Mouse (Mus musculus) heart, embryonic 12.5 days (tissue): ENCODE measurements around the gene Msantd1. TPM values are rescaled to one million over a fixed set of nuclear protein-coding genes. Genes with fewer than 3 reads are reported as not detected.
"Not testable (repeated sequence)": the region's sequence is repeated elsewhere in the genome, so short reads cannot be mapped to it uniquely, and the experiment has no call there.

Experiments used
- ATAC-seq: fragments of 200-750 bp; cut with Nextera tagmentation; 2 replicates; pipeline ENCODE4 v1.8.0; 2017; ENCODE audit warnings: moderate TSS enrichment, moderate library complexity; ENCODE audit not compliant: insufficient number of reproducible peaks, low FRiP score
- H3K27ac ChIP-seq: fragments of 300-500 bp; sonication (generic); 2 replicates; pipeline ENCODE4 v1.5.1; 2016; ENCODE audit warnings: mild to moderate bottlenecking, moderate library complexity; ENCODE audit not compliant: poor library complexity, severe bottlenecking
- H3K27me3 ChIP-seq: fragments of 300-500 bp; sonication (generic); replicated peaks from 2 replicates; pipeline ENCODE4 v1.6.1; 2016; ENCODE audit warnings: mild to moderate bottlenecking, moderate library complexity
- H3K36me3 ChIP-seq: fragments of 300-500 bp; sonication (generic); 2 replicates; pipeline ENCODE4 v1.6.1; 2016; ENCODE audit warnings: mild to moderate bottlenecking, moderate library complexity
- H3K4me1 ChIP-seq: fragments of 300-500 bp; sonication (generic); replicated peaks from 2 replicates; pipeline ENCODE4 v1.6.1; 2016; ENCODE audit warnings: mild to moderate bottlenecking
- H3K4me2 ChIP-seq: fragments of 300-500 bp; sonication (generic); 2 replicates; pipeline ENCODE4 v1.6.1; 2016; ENCODE audit warnings: mild to moderate bottlenecking, moderate library complexity
- H3K4me3 ChIP-seq: fragments of 300-500 bp; sonication (generic); 2 replicates; pipeline ENCODE4 v1.5.1; 2016; ENCODE audit warnings: mild to moderate bottlenecking
- H3K9ac ChIP-seq: fragments of 300-500 bp; sonication (generic); 2 replicates; pipeline ENCODE4 v1.6.1; 2016; ENCODE audit warnings: mild to moderate bottlenecking, moderate library complexity
- H3K9me3 ChIP-seq: fragments of 300-500 bp; sonication (generic); replicated peaks from 2 replicates; pipeline ENCODE4 v1.6.1; 2016; ENCODE audit warnings: mild to moderate bottlenecking, moderate library complexity
- WGBS: fragments of 180-500 bp; shearing (Covaris S2); methylation state at CpG from one replicate; pipeline ENCODE4 v1.1.7; 2016; 5-methylcytosine and 5-hydroxymethylcytosine counted together
- polyA plus RNA-seq: library from polyadenylated mRNA; unstranded; fragments of >200 nt; fragmentation: Nextera tagmentation; extraction: Ambion mirVana; gene quantifications from 2 replicates; pipeline ENCODE4 v1.2.1, GENCODE M21; 2016

The Msantd1 gene
- 0.31 and 0.62 TPM in 2 replicates for polyA plus RNA-seq

DNA sequence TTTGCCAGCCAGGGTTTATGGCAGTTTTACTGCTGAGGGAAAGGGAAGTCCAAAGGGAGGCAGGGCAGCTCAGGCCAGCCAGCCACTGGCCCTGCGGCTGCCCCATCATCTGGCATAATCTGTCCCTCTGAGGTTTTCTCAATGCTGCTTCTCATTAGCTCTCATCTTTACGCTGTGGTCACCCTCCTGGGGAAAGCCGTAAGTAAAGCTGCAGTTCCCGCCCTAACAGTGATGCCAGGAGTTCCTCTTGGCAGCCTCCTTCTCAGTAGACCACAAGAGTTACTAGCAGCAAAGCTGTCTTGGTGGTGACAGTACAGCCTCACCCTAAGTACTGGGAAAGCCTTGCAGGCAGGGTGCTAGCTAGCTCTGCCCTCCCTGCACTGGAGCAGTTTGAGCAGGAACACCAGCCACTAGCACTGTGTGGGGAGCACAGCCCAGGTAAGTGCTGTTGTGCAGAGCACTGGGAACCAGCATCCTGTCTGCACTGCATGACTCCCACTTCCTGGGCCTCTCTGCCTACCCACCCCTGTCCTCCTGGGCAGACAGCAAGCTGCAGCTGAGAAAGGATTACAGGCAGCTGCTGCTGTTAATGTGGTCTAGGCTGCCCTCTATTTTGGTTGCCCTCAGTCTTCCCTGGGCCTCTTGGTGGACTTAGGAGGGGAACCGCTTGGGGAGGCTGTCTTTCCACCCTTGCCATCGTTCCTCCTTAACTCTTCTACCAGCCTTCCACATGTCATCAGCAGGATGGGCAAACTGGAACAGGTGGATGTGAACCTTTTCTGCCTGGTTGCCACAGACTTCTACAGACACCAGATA lies at the start of gene Msantd1:
Gene Msantd1, plus strand, starts transcription at position 103 of the 816 bp plus-strand sequence.
- no peak within 1 kb of the TSS for H3K9ac ChIP-seq
- H3K4me2 ChIP-seq, result no peak within 1 kb of the TSS
- 0 out of 2 replicates have a peak within 1 kb of the TSS, but pooled peaks have one; percentile 30 for H3K27ac ChIP-seq
- no peak within 1 kb of the TSS for H3K4me3 ChIP-seq
- WGBS, result 85% methylated on average over 6 of the region's 6 CpGs
- H3K4me1 ChIP-seq, result peaks cover 21% of the 10 kb centered on the region
- H3K36me3 ChIP-seq, result peaks cover 79% of the 10 kb centered on the region
- no peaks in the 10 kb centered on the region for H3K9me3 ChIP-seq
- ATAC-seq, result no peak
- H3K27me3 ChIP-seq, result no peaks in the 10 kb centered on the region

DNA sequence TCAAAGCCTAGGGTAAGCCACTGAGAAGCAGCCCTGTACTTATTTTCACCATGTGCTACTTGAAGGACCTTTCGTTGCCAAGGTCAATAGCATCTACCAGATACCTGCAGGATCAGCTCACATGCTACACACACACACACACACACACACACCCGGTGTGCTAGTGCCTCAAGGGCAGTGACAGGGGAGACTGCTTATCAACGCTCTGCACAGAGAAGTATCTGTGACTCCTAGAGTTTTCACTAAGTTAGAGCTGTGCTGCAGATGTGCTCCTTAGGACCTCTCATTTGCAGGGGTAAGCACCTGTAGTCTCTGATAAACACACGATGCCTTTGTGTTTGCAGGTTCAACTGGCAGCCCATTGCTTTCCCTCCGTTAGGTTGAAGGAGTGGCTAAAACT lies 42.4 kb upstream of the Msantd1 start:
- Histone ChIP-seq H3K27me3 (no peaks in the 10 kb centered on the region), H3K27ac (no peak overlapping the region), H3K4me1 (0 out of 2 replicates have a peak, but pooled peaks cover 2% of the 10 kb centered on the region), H3K9ac (no peak overlapping the region), H3K36me3 (peaks cover 56% of the 10 kb centered on the region), H3K9me3 (no peaks in the 10 kb centered on the region), H3K4me3 (no peak overlapping the region), H3K4me2 (no peak overlapping the region)
- 80% methylated on average over 5 of the region's 5 CpGs for WGBS
- no peak for ATAC-seq

DNA sequence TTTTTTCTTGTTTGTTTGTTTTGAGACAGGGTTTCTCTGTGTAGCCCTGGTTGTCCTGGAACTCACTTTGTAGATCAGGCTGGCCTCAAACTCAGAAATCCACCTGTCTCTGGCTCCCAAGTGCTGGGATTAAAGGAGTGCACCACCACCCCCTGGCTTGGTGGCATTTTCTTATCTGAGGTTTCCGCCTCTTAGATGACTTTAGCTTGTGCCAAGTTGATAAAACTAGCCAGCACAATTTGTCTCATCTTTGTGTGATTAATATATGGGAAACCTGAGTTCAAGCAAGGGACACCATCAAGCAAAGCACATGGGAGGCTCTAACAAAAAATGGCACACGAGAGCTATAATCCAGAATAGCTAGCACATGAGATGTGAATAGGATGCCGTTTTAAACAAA lies 27.5 kb upstream of the Msantd1 start:
- H3K9me3 ChIP-seq, ATAC-seq: not testable (repeated sequence)

DNA sequence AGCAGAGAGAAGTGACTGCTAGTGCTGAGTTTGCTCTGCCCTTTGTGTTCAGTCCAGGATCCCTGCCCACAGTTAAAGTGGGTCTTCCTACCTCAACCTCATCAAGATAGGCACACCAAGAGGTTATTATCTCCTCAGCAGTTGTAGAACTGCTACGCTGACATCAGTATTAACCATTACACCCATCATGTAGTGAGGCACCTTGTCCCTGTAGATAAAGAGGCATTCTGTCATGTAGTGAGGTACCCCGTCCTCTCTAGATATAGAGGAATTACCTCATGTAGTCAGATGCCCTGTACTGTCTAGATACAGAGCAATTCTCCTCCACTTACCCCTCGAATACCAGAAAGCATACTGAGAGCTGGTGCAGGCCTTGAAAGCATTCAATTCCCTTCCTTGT lies 26.8 kb upstream of the Msantd1 start:
- no peak overlapping the region for H3K9ac ChIP-seq
- peak; percentile 67; the same call in 1 of the 2 replicates for ATAC-seq
- WGBS, result 72% methylated on average over 3 of the region's 3 CpGs

More for the DNA sequence above, 27.5 kb upstream of the Msantd1 start:
- not testable (repeated sequence) for H3K9ac ChIP-seq, H3K4me2 ChIP-seq, H3K27ac ChIP-seq, H3K4me1 ChIP-seq, H3K27me3 ChIP-seq, H3K4me3 ChIP-seq
- 88% methylated on average over 3 of the region's 3 CpGs for WGBS
- peaks cover 75% of the 10 kb centered on the region for H3K36me3 ChIP-seq

DNA sequence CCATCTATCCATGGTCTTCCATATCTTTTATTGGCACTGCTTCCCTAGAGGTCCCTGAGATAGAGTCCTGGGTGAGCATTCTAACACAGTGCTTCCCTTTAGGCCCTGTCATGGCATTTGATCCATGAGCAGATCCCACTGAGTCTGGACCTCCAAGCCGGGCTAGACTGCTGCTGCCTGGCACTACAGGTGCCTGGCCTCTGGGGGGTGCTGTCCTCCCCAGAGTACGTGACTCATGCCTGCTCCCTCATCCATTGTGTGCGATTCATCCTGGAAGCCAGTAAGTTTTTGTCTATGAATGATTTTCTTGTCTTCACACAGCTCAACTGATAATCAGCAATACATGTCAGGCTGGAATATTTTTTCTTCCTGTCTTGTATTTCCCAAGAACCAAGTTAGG lies 22.6 kb upstream of the Msantd1 start:
- no peak for ATAC-seq
- H3K4me1 ChIP-seq, result no peaks in the 10 kb centered on the region
- H3K36me3 ChIP-seq, result peaks cover 72% of the 10 kb centered on the region
- 82% methylated on average over 3 of the region's 3 CpGs for WGBS
- no peak overlapping the region for H3K4me3 ChIP-seq
- no peaks in the 10 kb centered on the region for H3K27me3 ChIP-seq
- H3K9me3 ChIP-seq, result no peaks in the 10 kb centered on the region
- no peak overlapping the region for H3K9ac ChIP-seq
- H3K27ac ChIP-seq, result no peak overlapping the region
- no peak overlapping the region for H3K4me2 ChIP-seq

More for the DNA sequence above, 26.8 kb upstream of the Msantd1 start:
- peaks cover 73% of the 10 kb centered on the region for H3K36me3 ChIP-seq
- H3K27ac ChIP-seq, result no peak overlapping the region
- H3K4me1 ChIP-seq, result no peaks in the 10 kb centered on the region
- no peak overlapping the region for H3K4me2 ChIP-seq
- no peaks in the 10 kb centered on the region for H3K27me3 ChIP-seq
- no peak overlapping the region for H3K4me3 ChIP-seq
- no peaks in the 10 kb centered on the region for H3K9me3 ChIP-seq

DNA sequence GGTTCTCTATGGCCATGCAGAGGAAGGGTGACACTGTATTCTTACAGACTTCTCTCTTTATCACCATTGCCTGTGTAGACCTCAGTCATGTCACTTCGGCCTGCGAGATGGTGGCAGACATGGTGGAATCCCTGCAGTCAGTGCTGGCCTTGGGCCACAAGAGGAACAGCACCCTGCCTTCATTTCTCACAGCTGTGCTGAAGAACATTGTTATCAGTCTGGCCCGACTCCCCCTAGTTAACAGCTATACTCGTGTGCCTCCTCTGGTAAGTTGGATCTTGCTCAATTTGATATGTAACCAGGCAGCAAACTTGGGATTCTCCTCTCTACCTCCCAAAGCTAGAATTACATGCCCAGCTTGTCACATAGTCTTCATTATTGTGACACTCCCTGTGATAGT lies 18.6 kb upstream of the Msantd1 start:
- no peaks in the 10 kb centered on the region for H3K27me3 ChIP-seq
- 73% methylated on average over 4 of the region's 4 CpGs for WGBS
- H3K4me3 ChIP-seq, result no peak overlapping the region
- H3K36me3 ChIP-seq, result peaks cover 80% of the 10 kb centered on the region
- H3K27ac ChIP-seq, result no peak overlapping the region
- no peaks in the 10 kb centered on the region for H3K9me3 ChIP-seq
- H3K4me2 ChIP-seq, result no peak overlapping the region
- H3K4me1 ChIP-seq, result no peaks in the 10 kb centered on the region
- no peak overlapping the region for H3K9ac ChIP-seq
- ATAC-seq, result no peak

DNA sequence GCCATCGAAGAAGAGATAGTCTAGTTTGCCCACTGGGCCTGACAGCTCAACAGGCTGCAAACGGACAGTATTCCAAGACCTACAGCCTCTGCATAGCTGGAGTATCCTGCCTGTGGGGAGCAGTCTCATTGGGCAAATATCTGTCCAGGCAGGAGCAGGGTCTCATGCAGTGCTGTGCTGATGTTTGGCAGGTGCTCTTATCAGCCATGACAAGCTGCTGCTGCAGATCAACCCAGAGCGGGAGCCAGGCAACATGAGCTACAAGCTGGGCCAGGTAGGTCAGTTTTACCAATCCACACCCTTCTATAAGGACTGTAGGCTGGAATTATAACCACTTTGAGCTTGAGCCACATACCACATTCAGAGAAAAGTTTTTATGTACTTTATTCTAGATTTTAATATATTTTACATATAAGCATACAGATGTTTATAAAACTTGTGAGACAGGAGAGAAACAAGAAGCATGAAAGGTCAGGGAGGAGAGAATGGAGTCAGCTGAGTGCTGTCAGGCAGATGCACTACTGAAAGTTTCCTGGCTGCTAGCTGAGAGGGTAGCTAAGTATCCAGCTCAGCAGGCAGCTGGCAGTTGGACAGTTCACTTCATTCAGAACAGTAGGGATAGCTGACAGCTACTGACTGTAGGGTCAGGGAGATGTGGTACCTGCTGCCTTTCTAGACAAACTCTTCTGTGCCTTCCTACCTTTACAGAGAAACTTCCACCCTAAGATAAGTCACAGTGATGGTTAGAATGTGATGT lies 10.9 kb upstream of the Msantd1 start:
- Histone ChIP-seq H3K4me1 (peaks cover 6% of the 10 kb centered on the region), H3K27ac (no peak overlapping the region), H3K27me3 (no peaks in the 10 kb centered on the region), H3K9me3 (no peaks in the 10 kb centered on the region), H3K36me3 (peaks cover 80% of the 10 kb centered on the region), H3K4me3 (no peak overlapping the region), H3K4me2 (no peak overlapping the region), H3K9ac (no peak overlapping the region)
- ATAC-seq, result no peak
- WGBS, result 54% methylated on average over 3 of the region's 3 CpGs

DNA sequence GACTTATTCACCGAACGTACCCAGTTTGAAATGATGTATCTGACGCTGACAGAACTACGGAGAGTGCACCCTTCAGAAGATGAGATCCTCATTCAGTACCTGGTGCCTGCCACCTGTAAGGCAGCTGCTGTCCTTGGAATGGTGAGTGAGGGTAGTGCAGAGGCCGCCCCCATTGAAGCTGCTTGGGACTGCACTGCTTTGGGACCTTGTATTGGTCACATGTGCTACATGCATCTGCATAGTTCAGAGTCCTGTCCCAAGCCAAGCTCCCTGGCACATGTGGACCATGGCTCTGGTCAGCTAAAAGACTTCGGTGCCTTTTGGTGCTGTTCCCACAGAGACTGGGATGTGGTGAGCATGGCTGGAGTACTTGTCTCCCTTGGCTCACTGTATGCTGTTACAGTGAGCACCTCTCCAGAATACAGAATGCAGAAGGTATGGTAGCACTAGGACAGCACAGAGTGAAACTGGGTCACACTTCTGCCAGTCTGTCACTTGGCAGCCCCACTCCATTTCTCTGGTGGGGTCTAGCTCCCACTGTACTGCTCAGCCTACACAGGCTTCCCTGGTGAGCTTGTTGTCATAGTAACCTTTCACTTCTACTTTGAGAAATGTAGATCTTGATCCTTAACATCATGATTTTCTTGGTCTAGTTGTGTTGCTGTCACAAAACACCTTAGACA lies 7.9 kb upstream of the Msantd1 start:
- WGBS, result 96% methylated on average over 6 of the region's 6 CpGs
- Histone ChIP-seq H3K4me2 (no peak overlapping the region), H3K9ac (no peak overlapping the region), H3K27ac (no peak overlapping the region), H3K36me3 (peaks cover 84% of the 10 kb centered on the region), H3K4me3 (no peak overlapping the region), H3K27me3 (no peaks in the 10 kb centered on the region), H3K4me1 (peaks cover 13% of the 10 kb centered on the region), H3K9me3 (no peaks in the 10 kb centered on the region)
- ATAC-seq, result no peak

DNA sequence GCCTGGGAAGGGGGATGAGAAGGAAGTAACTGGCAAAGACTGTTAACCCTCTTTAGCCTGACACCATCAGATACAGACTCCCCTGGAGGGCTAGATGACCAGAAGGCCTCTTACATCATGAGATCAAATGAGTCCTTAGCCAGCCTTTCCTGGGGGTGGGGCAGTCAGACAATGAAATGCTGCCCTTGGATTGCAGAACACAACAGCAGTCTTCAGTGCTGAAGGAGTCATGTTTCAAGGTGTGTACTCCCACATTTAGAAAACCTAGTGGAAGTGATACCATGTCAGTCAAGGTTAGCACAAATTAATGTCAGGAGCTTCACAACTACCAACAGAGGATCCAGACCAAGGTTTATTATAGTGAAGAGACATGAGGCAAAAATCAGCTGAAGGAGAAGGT lies 5.4 kb upstream of the Msantd1 start:
- ATAC-seq, result no peak
- H3K27ac ChIP-seq, result no peak overlapping the region

DNA sequence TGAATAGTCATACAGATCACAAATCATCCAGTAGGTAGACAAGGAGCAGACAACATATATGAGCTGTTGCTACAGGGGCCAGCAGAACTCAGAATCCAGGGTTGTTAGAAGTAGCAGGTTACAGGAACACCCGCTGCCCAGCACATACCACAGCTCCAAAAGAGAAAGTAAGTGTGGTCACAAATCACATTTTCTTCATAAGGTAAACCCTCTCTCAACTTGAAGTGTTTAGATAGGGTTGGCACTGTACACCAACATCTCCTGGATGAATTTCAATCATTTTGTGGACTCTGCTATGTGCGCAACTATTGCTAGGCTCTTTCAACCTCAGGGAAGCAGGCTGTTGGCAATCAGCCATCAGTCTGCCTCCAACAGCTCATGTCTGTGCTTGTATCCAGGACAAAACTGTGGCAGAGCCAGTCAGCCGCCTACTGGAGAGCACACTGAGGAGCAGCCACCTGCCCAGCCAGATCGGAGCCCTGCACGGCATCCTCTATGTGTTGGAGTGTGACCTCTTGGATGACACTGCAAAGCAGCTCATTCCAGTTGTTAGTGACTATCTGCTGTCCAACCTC lies 4.9 kb upstream of the Msantd1 start:
- H3K9me3 ChIP-seq, result no peaks in the 10 kb centered on the region
- 78% methylated on average over 5 of the region's 5 CpGs for WGBS
- peaks cover 91% of the 10 kb centered on the region for H3K36me3 ChIP-seq
- H3K9ac ChIP-seq, result no peak overlapping the region
- 0 out of 2 replicates have a peak, but pooled peaks cover 7% of the 10 kb centered on the region for H3K4me1 ChIP-seq
- ATAC-seq, result no peak
- no peak overlapping the region for H3K4me2 ChIP-seq
- no peaks in the 10 kb centered on the region for H3K27me3 ChIP-seq
- H3K4me3 ChIP-seq, result no peak overlapping the region
- H3K27ac ChIP-seq, result no peak overlapping the region

More for the DNA sequence above, 5.4 kb upstream of the Msantd1 start:
- Histone ChIP-seq H3K9ac (no peak overlapping the region), H3K36me3 (peaks cover 90% of the 10 kb centered on the region), H3K4me1 (0 out of 2 replicates have a peak, but pooled peaks cover 7% of the 10 kb centered on the region), H3K9me3 (no peaks in the 10 kb centered on the region), H3K27me3 (no peaks in the 10 kb centered on the region), H3K4me2 (no peak overlapping the region), H3K4me3 (no peak overlapping the region)

DNA sequence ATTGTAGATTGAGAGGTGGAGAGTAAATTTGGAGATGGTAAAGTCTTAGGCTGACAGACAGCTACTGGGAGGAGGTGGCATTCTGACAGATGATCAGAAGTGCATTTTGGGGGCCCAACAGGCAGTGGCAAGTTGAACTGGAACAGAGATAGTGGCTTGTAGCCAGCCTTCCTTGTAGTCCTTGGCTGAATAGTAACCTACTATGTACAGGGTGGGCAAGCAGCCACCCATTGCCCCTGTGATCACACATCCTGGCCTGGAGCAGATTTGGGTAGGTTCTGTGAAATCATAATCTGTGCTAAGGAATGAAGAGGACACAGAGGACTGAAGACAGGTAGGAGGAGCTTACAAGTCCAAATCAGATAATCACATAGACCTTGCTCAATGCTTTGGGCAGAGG lies 3.4 kb upstream of the Msantd1 start:
- Histone ChIP-seq H3K9me3 (no peaks in the 10 kb centered on the region), H3K27ac (no peak overlapping the region), H3K4me1 (peaks cover 22% of the 10 kb centered on the region), H3K4me3 (no peak overlapping the region), H3K27me3 (no peaks in the 10 kb centered on the region), H3K4me2 (no peak overlapping the region), H3K36me3 (peaks cover 92% of the 10 kb centered on the region), H3K9ac (no peak overlapping the region)
- no peak for ATAC-seq
